Mouse (Mus musculus) adrenal gland, adult 18-20 months (tissue): ENCODE data around the gene Pld5. TPM values are rescaled to one million over a fixed set of nuclear protein-coding genes. Genes with fewer than 3 reads are reported as not detected.

Source experiments
- DNase-seq, 2 experiments: peaks; one replicate each; pipeline ENCODE4 v3.0.0; 2021 to 2022; ENCODE audit warnings: low spot score in 2 of 2
- total RNA-seq, 2 experiments: library from RNA; stranded (reverse); gene quantifications; 1 replicate in 1 of 2; 2 replicates in 1 of 2; pipeline ENCODE4 v1.2.3; 2021

Gene Pld5
- total RNA-seq, 2 experiments from 2014 or later: 0.67 to 1.2 TPM

DNA sequence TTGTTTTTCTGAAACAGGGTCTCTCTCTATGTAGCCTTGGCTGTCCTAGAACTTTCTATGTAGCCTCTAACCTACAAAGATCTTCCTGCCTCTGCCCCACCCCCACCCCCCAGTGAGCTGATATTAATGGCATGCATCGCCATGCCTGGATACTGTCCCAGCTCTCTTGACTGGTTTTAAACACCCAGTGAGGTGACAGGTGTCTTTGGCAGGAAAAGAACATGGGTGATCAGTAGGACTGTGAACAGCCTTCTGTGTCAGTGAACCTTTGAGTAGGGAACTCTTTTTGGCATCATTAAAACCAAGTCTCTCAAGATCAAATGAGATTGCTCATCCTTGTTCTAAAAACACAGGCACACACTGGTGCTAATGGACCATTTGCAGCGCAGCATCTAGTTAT lies 313.3 kb downstream of the Pld5 start:
- no peak for DNase-seq

DNA sequence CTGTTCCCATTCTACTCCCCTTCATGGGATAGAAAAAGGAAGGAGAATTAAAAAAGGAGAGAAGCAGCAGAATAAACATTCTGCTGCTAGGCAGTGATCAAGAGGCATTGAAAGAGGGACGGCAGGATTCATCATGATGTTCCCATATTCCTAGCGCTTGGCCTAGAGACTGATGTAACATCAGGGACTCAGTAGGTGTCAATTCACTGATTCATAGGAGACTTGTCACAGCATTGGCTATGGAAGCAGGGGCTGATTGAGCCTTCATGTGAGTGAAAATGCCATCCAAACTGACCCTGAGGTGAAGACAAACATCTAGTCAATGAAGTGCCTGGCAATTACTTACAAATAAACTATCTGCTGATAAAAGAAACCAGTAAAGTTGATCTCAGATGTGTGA lies 324.3 kb downstream of the Pld5 start:
- DNase-seq: no peak

DNA sequence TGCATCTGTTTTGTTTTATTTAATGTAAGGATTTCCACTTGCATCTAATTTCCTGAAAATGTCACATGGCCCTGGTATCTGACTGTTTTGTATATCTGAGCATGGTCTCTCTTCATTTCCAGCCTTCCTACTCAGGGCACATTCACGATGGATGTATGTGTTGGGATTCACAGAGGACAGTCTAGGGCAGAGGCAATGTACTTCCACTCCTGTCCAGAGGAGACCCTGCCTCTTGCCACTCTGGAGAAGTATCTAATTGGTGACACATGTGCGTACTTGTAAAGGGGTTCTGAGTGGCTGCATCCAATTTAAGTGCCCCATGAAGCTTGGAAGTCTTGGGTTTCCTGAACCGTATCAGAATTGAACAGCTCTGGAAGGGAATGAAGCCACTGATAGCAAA lies 324.7 kb downstream of the Pld5 start:
- no peak for DNase-seq

DNA sequence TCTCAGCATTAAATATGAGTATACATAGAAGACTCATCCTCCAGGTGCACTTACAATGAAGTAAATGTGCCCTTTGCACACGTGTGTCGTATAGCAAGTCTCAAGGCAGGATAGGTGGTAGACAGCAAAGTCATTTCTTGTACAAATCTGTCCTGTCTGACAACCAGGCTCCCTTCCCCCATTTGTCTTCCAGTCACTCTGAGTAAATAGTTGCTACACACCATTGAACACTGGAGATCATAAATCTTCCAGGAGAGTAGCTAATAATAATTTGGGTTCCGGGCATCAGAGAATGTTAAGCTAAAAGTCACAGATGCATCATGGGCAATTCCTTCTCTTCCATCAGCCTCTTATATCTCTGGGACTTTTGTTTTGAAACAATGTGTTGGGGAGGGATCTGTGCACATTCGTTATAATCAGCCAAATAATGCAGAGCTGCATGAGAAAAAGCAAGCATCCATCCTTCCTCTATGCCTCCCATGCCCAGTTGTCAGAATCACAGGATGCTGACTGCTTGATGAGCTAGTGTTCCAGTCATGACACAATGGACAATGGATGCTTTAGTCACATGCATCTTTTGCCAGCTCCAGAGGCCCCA lies 328.3 kb downstream of the Pld5 start:
- DNase-seq: no peak

DNA sequence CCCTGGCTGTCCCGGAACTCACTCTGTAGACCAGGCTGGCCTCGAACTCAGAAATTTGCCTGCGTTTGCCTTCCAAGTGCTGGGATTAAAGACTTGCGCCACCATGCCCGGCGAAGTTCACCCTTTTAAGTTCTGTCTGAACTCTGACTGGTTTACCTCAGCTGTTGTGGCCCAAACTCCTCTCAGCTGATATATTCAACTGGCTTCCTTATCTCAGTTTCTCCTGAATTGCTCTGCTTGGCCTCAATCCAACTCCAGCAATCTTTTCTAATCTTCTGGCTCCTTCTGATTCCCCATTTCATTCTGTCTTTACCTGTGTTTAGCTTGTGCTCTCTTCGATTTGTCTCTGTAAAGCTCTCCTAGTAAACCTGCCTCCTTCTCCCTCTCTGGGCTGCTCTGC lies 331.9 kb downstream of the Pld5 start:
- no peak for DNase-seq

DNA sequence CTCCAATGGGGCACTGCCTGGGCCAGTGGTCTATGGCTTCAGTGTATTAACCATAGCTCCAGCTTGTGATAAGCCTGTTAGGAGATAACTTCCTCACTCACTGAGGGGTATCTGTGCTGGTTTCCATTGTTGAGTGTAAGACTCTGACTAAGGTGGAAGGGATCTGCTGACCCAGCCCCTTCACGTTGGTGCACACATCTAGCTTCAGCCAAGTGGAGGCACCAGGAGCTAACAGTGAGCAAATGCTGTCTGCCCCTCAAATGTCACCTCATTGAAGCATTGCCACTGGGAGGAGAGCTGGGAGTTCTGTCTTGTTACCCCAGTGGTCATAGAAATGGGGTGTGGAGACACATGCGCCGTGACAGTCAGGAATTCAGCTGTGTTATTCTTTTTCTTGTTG lies 336.4 kb downstream of the Pld5 start:
- DNase-seq: no peak

DNA sequence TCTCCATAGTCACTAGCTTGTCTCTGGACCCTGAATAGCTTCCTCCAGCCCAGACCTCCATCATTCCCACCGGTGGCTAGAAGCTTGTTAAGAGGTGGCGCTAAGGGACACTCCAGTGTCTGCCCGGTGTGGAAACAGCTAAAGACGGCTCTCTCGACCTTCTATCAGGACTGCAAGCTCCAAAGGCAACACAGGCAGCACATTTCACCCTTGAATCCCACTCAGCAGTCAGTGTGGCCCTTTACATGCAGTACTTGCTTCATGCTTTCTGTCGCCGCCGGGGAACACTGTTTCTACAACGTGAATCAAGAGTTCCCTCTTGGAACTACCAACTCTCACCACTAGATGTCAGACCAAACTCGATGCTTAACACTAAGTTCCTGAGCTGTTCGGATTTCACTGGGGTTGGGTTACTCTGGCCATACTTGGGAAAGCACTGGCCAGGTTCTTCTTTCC lies 338.8 kb downstream of the Pld5 start:
- peak; percentile 27 to 58 for DNase-seq

DNA sequence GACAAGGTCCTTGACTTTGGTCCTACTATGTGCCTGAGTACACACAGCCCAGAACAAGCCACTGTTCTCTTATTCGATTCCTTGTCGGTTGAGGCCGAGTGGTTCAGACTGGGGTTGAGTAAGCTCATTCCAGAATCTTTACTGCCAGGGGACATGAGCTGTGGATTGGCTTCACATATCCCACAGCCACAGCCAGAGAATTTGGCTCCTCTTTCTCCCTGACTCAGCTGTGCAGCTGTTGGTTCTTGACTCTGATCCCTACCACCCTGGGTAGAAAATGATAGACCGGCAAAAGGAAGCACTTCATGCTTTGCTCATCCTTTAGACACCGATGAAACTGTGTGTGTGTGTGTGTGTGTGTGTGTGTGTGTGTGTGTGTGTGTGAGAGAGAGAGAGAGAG lies 343.7 kb downstream of the Pld5 start:
- no peak for DNase-seq

DNA sequence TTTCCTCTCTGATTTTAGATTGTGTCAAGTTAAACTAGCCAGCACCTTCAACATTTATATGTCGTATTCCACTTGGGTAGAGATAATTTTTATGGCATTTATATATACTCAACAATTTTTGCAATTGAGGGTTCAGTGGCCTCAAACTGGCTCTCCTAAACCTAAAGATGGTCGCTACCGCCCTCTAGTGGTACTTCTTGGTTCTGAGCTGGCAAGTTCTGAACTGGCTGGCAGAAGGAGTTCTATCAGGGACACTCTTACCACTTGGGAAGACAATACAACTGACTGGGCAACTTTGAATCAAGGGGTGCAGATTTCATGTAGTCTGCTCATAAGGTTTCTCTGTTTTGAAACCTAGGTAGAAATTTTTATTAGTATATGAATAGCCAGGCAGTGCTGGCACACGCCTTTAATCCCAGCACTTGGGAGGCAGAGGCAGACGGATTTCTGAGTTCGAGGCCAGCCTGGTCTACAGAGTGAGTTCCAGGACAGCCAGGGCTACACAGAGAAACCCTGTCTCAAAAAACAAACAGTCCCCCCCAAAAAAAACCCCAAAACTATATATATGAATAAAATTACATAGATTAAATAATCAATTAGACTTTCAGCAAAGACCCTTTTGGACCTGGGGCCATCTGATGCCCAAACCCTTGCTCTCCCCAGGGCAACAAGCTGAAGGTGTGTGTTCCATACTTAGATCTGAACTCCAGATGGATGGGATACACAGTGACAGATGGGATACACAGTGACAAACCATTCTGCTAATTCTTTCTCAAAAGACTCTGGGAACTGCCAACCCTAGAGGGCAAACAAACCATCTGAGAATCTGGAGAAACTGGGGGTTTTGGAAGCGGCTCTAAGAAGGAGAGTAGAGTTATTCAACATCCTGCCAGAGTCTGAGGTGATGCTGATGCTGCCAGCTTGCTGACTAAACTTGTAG lies 351.0 kb downstream of the Pld5 start:
- DNase-seq: peak; percentile 71 to 75

DNA sequence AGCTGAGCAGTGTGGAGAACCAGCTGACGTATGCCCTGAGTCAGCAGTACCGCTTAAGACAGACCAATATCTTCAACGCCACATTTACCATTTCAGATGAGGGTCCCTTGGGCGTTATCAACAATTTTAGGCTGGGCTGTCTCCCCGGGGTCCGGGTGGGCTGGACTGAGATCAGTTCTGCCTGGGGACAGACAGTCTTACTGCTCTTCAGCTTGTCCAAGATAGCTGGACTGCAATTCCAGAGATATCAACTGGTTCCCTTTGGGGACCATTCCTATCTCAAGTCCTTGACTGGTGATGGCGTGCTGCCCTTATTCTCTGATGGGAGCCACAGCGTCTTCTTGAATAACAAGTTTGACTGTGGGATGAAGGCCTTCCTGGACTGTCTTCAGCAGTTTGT lies 354.0 kb downstream of the Pld5 start:
- DNase-seq: no peak

DNA sequence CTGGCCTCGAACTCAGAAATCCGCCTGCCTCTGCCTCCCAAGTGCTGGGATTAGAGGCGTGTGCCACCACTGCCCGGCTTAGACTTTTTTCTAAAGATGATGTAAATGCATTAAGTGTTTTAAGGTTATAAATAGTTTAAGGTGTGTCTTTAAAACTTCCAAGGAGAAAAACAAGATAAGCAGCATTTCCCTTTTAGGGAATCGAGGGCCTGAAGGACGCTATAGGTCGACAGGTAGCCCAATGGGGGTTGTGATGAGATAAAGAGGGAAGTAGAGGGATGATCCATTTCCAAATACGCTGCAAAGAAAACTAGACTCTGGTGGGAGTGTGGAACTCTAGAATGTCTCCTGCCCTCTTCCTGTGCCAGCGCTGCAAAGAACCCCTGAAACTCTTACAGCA lies 355.1 kb downstream of the Pld5 start, which contains the start of gene Gm38100:
TSS of gene Gm38100 (plus strand) at position 301 of the 400 bp plus-strand sequence.
- DNase-seq: no peak

DNA sequence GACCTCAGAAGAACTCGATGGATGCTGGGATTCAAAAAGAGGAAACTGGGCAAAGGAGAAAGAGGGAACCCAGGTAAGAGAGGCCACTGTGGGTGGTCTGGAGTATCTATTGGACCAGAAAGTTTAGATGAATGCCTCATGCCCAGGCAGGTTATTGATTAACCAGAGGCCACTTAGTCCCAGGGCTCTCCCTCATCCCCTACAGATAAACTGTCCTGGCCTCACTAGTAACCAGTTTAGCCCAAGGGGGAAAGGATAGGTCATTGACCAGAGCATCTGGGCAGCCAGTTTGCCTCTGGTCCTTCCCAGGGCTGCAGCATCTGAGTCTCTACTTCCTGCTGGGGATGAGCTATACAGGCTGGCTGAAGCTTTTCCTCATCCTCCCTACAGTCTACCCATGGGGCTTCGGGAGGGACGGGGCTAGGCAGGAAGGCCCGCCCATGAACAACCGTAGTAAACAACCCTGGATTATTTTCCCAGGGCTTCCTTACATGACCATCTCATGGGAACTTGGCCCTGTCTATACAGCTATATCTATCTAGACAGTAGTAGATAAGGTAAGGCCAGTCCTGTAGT lies 361.3 kb downstream of the Pld5 start:
- no peak for DNase-seq
